Mouse (Mus musculus): Measurements from ENCODE around the gene Ddx41.

- TF ChIP-seq CTCF (IDR thresholded peaks at IDR 0.05; ENCODE audit: low read depth) (peak; percentile 49; the same call in 1 of the 2 replicates), EP300 (optimal IDR thresholded peaks at IDR 0.05) (peak; percentile 78)
Measured at GRCm38 (mm10) chr13:55510668-55511491, 25.6 kb downstream of the Ddx41 start.

Measured in stomach, postnatal 0 days (tissue).